Mouse (Mus musculus): ENCODE data around the gene Gm21693.
"Not testable (repeated sequence)": the region's sequence is repeated elsewhere in the genome, so short reads cannot be mapped to it uniquely, and the experiment has no call there.

The Gm21693 gene

GRCm38 (mm10) chrY:3345229-3345628 lies at the start of gene Gm21693:
Gm21693 (minus strand) TSS chrY:3345329.
- DNase-seq (ENCODE audit: low spot score in 2 of 2) = not testable (repeated sequence)

- not testable (repeated sequence) for DNase-seq (ENCODE audit: low spot score in 2 of 2)
Observed at GRCm38 (mm10) chrY:3340661-3341060, 4.5 kb downstream of the Gm21693 start.

- not testable (repeated sequence) for DNase-seq (ENCODE audit: low spot score in 2 of 2)
Observed at GRCm38 (mm10) chrY:3306349-3306748, 38.8 kb downstream of the Gm21693 start, which contains the start of gene Gm21677. Gm21677 (minus strand) TSS chrY:3306449.

Data from urinary bladder, adult 18-20 months (tissue).